Comparison of ENCODE assay signal across 19 mouse cellular contexts in the genomic region with DNA sequence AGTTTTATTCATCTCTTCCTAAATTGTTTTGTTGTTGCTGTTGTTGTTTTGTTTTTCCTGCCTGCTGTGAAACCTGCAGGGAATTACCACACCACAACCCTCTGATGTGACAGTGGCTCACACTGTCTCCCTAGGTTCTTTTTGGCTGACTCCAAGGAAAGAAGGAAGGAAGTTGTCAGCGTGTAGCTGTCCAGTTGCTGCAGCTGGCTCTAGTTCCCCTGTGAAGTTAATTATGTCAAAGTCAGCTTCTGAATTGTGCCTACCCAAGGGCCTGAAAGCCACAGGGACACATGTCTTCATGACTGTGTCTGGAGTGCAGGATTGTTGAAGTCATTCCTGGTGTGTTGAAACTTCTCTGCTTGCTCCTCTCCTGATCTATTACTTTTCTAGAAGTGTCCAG. TPM values are rescaled to one million over a fixed set of nuclear protein-coding genes. Genes with fewer than 3 reads are reported as not detected.
A peak's percentile ranks its signal among the peaks of the same experiment; 100 is the strongest.
DNase-seq lines count a peak whose midpoint lies in the region; ATAC-seq and TF ChIP-seq lines count a peak whose summit lies in the region.
"Not testable (repeated sequence)": the region's sequence is repeated elsewhere in the genome, so short reads cannot be mapped to it uniquely, and the experiment has no call there.
"Had no signal": no experiment of that assay in that cellular context is flagged by ENCODE, and none has a peak within 500 bp of the region (broad histone marks: within the 10 kb centered on the region; RNA-seq: fewer than 3 reads in every experiment).

No protein-coding gene starts in this region.

- H3K27ac ChIP-seq in brown adipose tissue, adult 24 weeks (replicated peaks; ENCODE audit: low read depth, low read length), result peak overlapping the region; percentile 48
- H3K27ac ChIP-seq in lung, postnatal 0 days (ENCODE audit: low read length), result not testable (repeated sequence)

- not testable (repeated sequence) for H3K9ac ChIP-seq in lung, postnatal 0 days (replicated peaks; ENCODE audit: low read depth)

- H3K4me1 ChIP-seq in brown adipose tissue, adult 24 weeks (ENCODE audit: control insufficient read depth, insufficient read depth, insufficient read length, low read length); lung, postnatal 0 days (ENCODE audit: insufficient read depth, low read depth, low read length): not testable (repeated sequence)

- not testable (repeated sequence) for H3K9me3 ChIP-seq in lung, postnatal 0 days (ENCODE audit: low read length)

- not testable (repeated sequence) for H3K27me3 ChIP-seq in lung, postnatal 0 days (replicated peaks; ENCODE audit: insufficient read depth, low read length)

- TF ChIP-seq EP300 in lung, postnatal 0 days (IDR thresholded peaks at IDR 0.05), result not testable (repeated sequence)

- H3K4me2 ChIP-seq in lung, postnatal 0 days (replicated peaks; ENCODE audit: low read depth, low read length), result not testable (repeated sequence)

- DNase-seq in gastrocnemius, postnatal 25 days, result peak; percentile 22
- peak; percentile 55 for DNase-seq in heart, adult 8-10 months (ENCODE audit: low spot score)
- DNase-seq in layer of hippocampus, adult 11-12 months (ENCODE audit: low spot score), result peak; percentile 10
- DNase-seq in lung, postnatal 0 days (ENCODE audit: low spot score), result peak; percentile 36
- DNase-seq in thymus, postnatal 25 days, result peak; percentile 30

- H3K36me3 ChIP-seq in lung, postnatal 0 days (ENCODE audit: insufficient read depth, low read length), result not testable (repeated sequence)

- TF ChIP-seq CTCF in lung, postnatal 0 days (IDR thresholded peaks at IDR 0.05), result not testable (repeated sequence)

- ATAC-seq in lung, postnatal 0 days, result not testable (repeated sequence)
- ATAC-seq in megakaryocyte progenitor cell, adult 5-6 weeks (replicated peaks; ENCODE audit: poor library complexity), result peak; percentile 77

- WGBS in lung, postnatal 0 days, result 10% methylated on average over 1 of the region's 1 CpGs

- not testable (repeated sequence) for H3K4me3 ChIP-seq in brown adipose tissue, adult 24 weeks (ENCODE audit: insufficient read depth, low read depth, low read length); lung, postnatal 0 days (ENCODE audit: low read depth, low read length)

RNA-seq across cellular contexts. Expression of a gene that starts 1.1 kb away (rescaled TPM):
- polyA plus RNA-seq in brown adipose tissue, adult 24 weeks (2012; ENCODE audit: insufficient read depth, insufficient read length, missing spikeins), result 3.9 and 4.5 TPM in 2 replicates
- 1 to 10 TPM; 1.9 to 4.3 TPM for total RNA-seq in gastrocnemius, postnatal 25 days (2021)
- total RNA-seq in heart, adult 8-10 months (2022), result 1 to 10 TPM; 2.4 to 5.9 (median 3.6) TPM
- 5.2 and 7.1 TPM in 2 replicates for polyA plus RNA-seq in lung, postnatal 0 days (2015; fragmentation: Nextera tagmentation; extraction: Ambion mirVana)
- 44.8 and 47.0 TPM in 2 replicates for total RNA-seq in megakaryocyte progenitor cell, adult 5-6 weeks (2015)
- 19.8 and 24.4 TPM in 2 replicates for total RNA-seq in megakaryocyte progenitor cell, adult 5-6 weeks (2017)
- polyA plus RNA-seq: Patski had no signal

RNA-seq across cellular contexts. Expression of a gene that starts 19.2 kb away (rescaled TPM):
- 5.7 and 7.2 TPM in 2 replicates for polyA plus RNA-seq in brown adipose tissue, adult 24 weeks (2012; ENCODE audit: insufficient read depth, insufficient read length, missing spikeins)
- 1 to 10 TPM; 3.0 to 3.9 TPM for total RNA-seq in gastrocnemius, postnatal 25 days (2021)
- total RNA-seq in heart, adult 8-10 months (2022), result 1 to 10 TPM; 4.9 to 6.9 (median 6.7) TPM
- 3.8 and 4.3 TPM in 2 replicates for polyA plus RNA-seq in lung, postnatal 0 days (2015; fragmentation: Nextera tagmentation; extraction: Ambion mirVana)
- not detected in 2 replicates for total RNA-seq in megakaryocyte progenitor cell, adult 5-6 weeks (2015)
- total RNA-seq in megakaryocyte progenitor cell, adult 5-6 weeks (2017), result not detected in 2 replicates
- total RNA-seq: CH12.LX; hindbrain, postnatal 0 days had no signal
- polyA plus RNA-seq: cortical plate, adult 2 months; forebrain, embryonic 15.5 days; hindbrain, embryonic 13.5 days; hindbrain, postnatal 0 days had no signal

RNA-seq across cellular contexts. Expression of a gene that starts 31.6 kb away (rescaled TPM):
- not detected in 2 replicates for polyA plus RNA-seq in brown adipose tissue, adult 24 weeks (2012; ENCODE audit: insufficient read depth, insufficient read length, missing spikeins)
- not detected for total RNA-seq in gastrocnemius, postnatal 25 days (2021)
- total RNA-seq in heart, adult 8-10 months (2022), result under 1 TPM in 2 of 4 experiments, not detected in 2; 0.40 to 0.57 TPM
- polyA plus RNA-seq in lung, postnatal 0 days (2015; fragmentation: Nextera tagmentation; extraction: Ambion mirVana), result 0.14 and 0.20 TPM in 2 replicates
- 0.67 and 2.5 TPM in 2 replicates for total RNA-seq in megakaryocyte progenitor cell, adult 5-6 weeks (2015)
- 1.2 and 1.3 TPM in 2 replicates for total RNA-seq in megakaryocyte progenitor cell, adult 5-6 weeks (2017)
- total RNA-seq: heart, postnatal 4 days; hindbrain, postnatal 0 days had no signal
- polyA plus RNA-seq: embryonic facial prominence, embryonic 12.5 days; forebrain, embryonic 11.5 days; forebrain, embryonic 15.5 days; heart, embryonic 13.5 days; heart, postnatal 0 days; hindbrain, embryonic 13.5 days; hindbrain, postnatal 0 days; intestine, embryonic 14.5 days; Patski had no signal

RNA-seq across cellular contexts. Expression of a gene that starts 48.2 kb away (rescaled TPM):
- 2.7 and 3.9 TPM in 2 replicates for polyA plus RNA-seq in brown adipose tissue, adult 24 weeks (2012; ENCODE audit: insufficient read depth, insufficient read length, missing spikeins)
- total RNA-seq in gastrocnemius, postnatal 25 days (2021), result 1 to 10 TPM; 1.9 to 2.8 TPM
- total RNA-seq in heart, adult 8-10 months (2022), result 1 to 10 TPM; 3.7 to 4.7 (median 4.1) TPM
- polyA plus RNA-seq in lung, postnatal 0 days (2015; fragmentation: Nextera tagmentation; extraction: Ambion mirVana), result 10.8 and 12.6 TPM in 2 replicates
- 181 and 238 TPM in 2 replicates for total RNA-seq in megakaryocyte progenitor cell, adult 5-6 weeks (2015)
- 142 and 174 TPM in 2 replicates for total RNA-seq in megakaryocyte progenitor cell, adult 5-6 weeks (2017)
- polyA plus RNA-seq: Patski had no signal

Comparison
In these comparisons a context has a peak if more than half of its experiments do, and no peak if none do; other contexts are left out.
1. RNA of a gene that starts 19.2 kb away (total RNA-seq): 4.9 to 6.9 TPM in heart, adult 8-10 months and 3.0 to 3.9 TPM in gastrocnemius, postnatal 25 days; not detected in megakaryocyte progenitor cell, adult 5-6 weeks; every median in the first group is over 4 times any median in the second.
2. Peak in every context shown above with its lines, with median percentiles within 50 percentile points of each other: DNase-seq.